Mouse (Mus musculus): Measurements from ENCODE around the gene Phlpp2. TPM values are rescaled to one million over a fixed set of nuclear protein-coding genes. Genes with fewer than 3 reads are reported as not detected.

The Phlpp2 gene
- polyA plus RNA-seq (2017; shearing (Covaris generic)) = 0.67 TPM

DNA sequence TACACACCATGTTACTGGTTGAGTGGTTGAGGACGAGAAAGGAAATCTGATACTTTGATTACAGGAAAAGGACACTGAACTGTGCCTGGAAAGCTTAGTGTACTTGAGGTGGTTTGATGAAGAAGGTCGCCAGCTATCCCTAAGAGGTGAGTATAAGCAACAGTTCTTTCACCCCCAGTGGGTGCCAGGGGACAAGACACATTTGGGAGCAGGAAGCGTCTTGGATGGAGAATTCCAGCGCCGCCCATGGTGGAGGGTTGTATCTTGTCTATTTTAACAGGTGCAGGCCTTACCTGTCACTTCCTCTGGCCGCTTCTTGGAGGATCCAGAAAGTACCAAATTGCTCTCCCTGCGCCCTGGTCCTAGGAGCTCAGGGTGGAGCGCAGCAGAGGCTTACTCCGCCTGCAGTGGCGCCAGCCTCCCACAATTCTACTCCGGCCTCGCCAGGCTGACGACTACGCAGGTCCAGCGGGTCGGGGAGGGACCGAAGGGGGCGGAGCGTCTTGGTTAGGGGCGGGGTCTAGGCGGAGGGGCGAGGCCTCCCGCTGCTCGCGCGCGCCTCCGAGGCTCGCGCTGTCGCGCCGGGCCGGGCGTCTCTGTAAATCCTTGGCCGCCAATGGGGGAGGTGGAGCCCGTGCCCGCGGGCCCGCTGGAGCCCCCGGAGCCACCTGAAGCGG lies at the start of gene Phlpp2:
TSS of gene Phlpp2 (plus strand) at position 540 of the 677 bp plus-strand sequence.

DNA sequence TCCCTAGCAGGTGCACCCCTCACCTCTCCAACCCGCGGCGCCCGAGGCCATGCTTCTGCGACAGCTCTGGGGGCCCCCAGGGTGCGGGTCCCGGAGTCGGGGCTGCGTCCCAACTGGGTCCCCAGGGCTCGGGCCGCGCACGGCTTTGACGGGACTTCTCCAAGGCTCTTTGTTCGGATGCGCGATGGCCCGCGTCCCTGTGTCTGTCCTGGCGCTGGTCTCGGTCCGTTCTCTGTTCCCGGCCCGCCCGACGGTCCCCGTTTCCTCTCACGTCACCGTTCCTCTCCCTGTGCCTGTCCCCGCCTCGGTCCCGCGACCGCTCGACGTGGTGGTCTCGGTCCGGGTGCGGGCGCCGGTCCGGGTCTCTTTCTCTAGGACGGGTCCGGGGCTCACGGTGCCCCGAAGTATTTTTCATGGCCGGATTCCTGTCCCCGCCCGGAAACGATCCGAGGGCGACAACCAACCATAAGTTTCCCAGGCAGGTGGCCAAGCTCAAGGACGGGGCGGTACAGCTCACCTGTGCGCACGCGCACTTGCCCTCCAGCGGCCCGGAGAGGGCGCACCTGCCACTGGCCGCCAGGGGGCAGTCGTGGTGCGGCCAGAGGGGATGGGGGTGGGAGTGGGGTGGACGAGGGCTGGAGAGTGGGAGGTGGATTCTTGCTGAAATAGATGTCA lies 93.5 kb downstream of the Phlpp2 start, which contains the start of gene Marveld3:
TSS of gene Marveld3 (minus strand) at position 511 of the 675 bp plus-strand sequence.

GRCm38 (mm10) chr8:109990224-109990623 lies 121.9 kb downstream of the Phlpp2 start, which contains the start of gene Tat:
TSS of gene Tat (plus strand) at chr8:109990437.

Other genes starting within 250 kb of the Phlpp2 start
- gene Ist1, start 175.3 kb upstream of the Phlpp2 start, polyA plus RNA-seq (2017; shearing (Covaris generic)) = 163 TPM
- 3.8 TPM for gene Zfp821, start 163.0 kb upstream of the Phlpp2 start, polyA plus RNA-seq (2017; shearing (Covaris generic))
- gene Atxn1l, start 130.8 kb upstream of the Phlpp2 start, polyA plus RNA-seq (2017; shearing (Covaris generic)) = 1.4 TPM
- gene Ap1g1, start 90.0 kb upstream of the Phlpp2 start, polyA plus RNA-seq (2017; shearing (Covaris generic)) = 60.7 TPM
- 0.17 TPM for gene Marveld3, start 93.7 kb downstream of the Phlpp2 start, polyA plus RNA-seq (2017; shearing (Covaris generic))
- gene Tat, start 121.9 kb downstream of the Phlpp2 start, polyA plus RNA-seq (2017; shearing (Covaris generic)) = not detected
- not detected for gene Chst4, start 171.2 kb downstream of the Phlpp2 start, polyA plus RNA-seq (2017; shearing (Covaris generic))
- gene Zfp612, start 211.2 kb downstream of the Phlpp2 start, polyA plus RNA-seq (2017; shearing (Covaris generic)) = 2.9 TPM
- gene Gm21964, start 232.7 kb downstream of the Phlpp2 start, polyA plus RNA-seq (2017; shearing (Covaris generic)) = not detected
- not detected for gene Gm17720, start 234.2 kb downstream of the Phlpp2 start, polyA plus RNA-seq (2017; shearing (Covaris generic))